Mouse (Mus musculus) left cerebral cortex, adult 18-20 months (tissue): ENCODE data around the gene Vps37c. TPM values are rescaled to one million over a fixed set of nuclear protein-coding genes. Genes with fewer than 3 reads are reported as not detected.
A peak's percentile ranks its signal among the peaks of the same experiment; 100 is the strongest.

Source experiments
- DNase-seq, 2 experiments: peaks; one replicate each; pipeline ENCODE4 v3.0.0; 2021 to 2022; ENCODE audit warnings: low spot score in 2 of 2, mixed read lengths in 1 of 2
- long read RNA-seq, 2 experiments: library from polyadenylated mRNA; stranded (forward); transcript quantifications; one replicate each; pipeline ENCODE4 v2.0.0; 2021
- total RNA-seq, 2 experiments: library from RNA; stranded (reverse); gene quantifications; 2 replicates each; pipeline ENCODE4 v1.2.3; 2021

The Vps37c gene
- total RNA-seq = 10 to 100 TPM; 21.7 to 25.8 TPM
- long read RNA-seq, experiment 1, transcript Vps37c-201 (5 exons, 2,686 nt) = major isoform, 50 of 86 reads
- long read RNA-seq, experiment 1, transcript Vps37c-203 (5 exons, 2,690 nt) = minor isoform, 11 of 86 reads
- long read RNA-seq, experiment 1, partial matches to known transcripts = 1 of 86 reads
- long read RNA-seq, experiment 1, other reads (novel, unspliced or antisense) = 23 of 86 reads
- long read RNA-seq, experiment 2, transcript Vps37c-201 (5 exons, 2,686 nt) = major isoform, 26 of 51 reads
- long read RNA-seq, experiment 2, transcript Vps37c-203 (5 exons, 2,690 nt) = minor isoform, 8 of 51 reads
- long read RNA-seq, experiment 2, partial matches to known transcripts = 10 of 51 reads
- long read RNA-seq, experiment 2, other reads (novel, unspliced or antisense) = 7 of 51 reads

- DNase-seq = peak; percentile 94 to 97
Observed at GRCm38 (mm10) chr19:10688537-10689352, at the start of gene Vps37c. Vps37c (plus strand) TSS chr19:10688735.

GRCm38 (mm10) chr19:10640080-10640479, 48.5 kb upstream of the Vps37c start:
- no peak for DNase-seq

- no peak for DNase-seq
Observed at GRCm38 (mm10) chr19:10640589-10641378, 47.8 kb upstream of the Vps37c start.

- no peak for DNase-seq
Observed at GRCm38 (mm10) chr19:10645616-10646015, 42.9 kb upstream of the Vps37c start.

- no peak for DNase-seq
Observed at GRCm38 (mm10) chr19:10648156-10648555, 40.4 kb upstream of the Vps37c start.

- no peak for DNase-seq
Observed at GRCm38 (mm10) chr19:10656058-10656457, 32.5 kb upstream of the Vps37c start.

- DNase-seq = no peak
Observed at GRCm38 (mm10) chr19:10657742-10658141, 30.8 kb upstream of the Vps37c start.

GRCm38 (mm10) chr19:10658406-10658805, 30.1 kb upstream of the Vps37c start:
- DNase-seq = no peak

- DNase-seq = no peak
Observed at GRCm38 (mm10) chr19:10661373-10661772, 27.2 kb upstream of the Vps37c start.

GRCm38 (mm10) chr19:10661919-10662318, 26.6 kb upstream of the Vps37c start:
- DNase-seq = no peak

- no peak for DNase-seq
Observed at GRCm38 (mm10) chr19:10662665-10663064, 25.9 kb upstream of the Vps37c start.

- DNase-seq = no peak
Observed at GRCm38 (mm10) chr19:10665093-10665492, 23.4 kb upstream of the Vps37c start.

- DNase-seq = peak; percentile 64 to 72
Observed at GRCm38 (mm10) chr19:10665499-10665898, 23.0 kb upstream of the Vps37c start.

GRCm38 (mm10) chr19:10671319-10671718, 17.2 kb upstream of the Vps37c start:
- no peak for DNase-seq

- no peak for DNase-seq
Observed at GRCm38 (mm10) chr19:10671854-10672417, 16.6 kb upstream of the Vps37c start.

- DNase-seq = no peak
Observed at GRCm38 (mm10) chr19:10673275-10673674, 15.3 kb upstream of the Vps37c start.

GRCm38 (mm10) chr19:10676656-10677055, 11.9 kb upstream of the Vps37c start:
- DNase-seq = no peak

GRCm38 (mm10) chr19:10677915-10678771, 10.4 kb upstream of the Vps37c start, which contains the start of gene Pga5:
Pga5 (minus strand) TSS chr19:10678071.
- DNase-seq = peak; percentile 78 to 88

GRCm38 (mm10) chr19:10678772-10679067, 9.8 kb upstream of the Vps37c start:
- DNase-seq = no peak

- DNase-seq = no peak
Observed at GRCm38 (mm10) chr19:10681571-10681970, 7.0 kb upstream of the Vps37c start.
